Mouse (Mus musculus): ENCODE data around the gene Il20rb. TPM values are rescaled to one million over a fixed set of nuclear protein-coding genes. Genes with fewer than 3 reads are reported as not detected.

Gene Il20rb
- 1.3 and 1.4 TPM in 2 replicates for polyA plus RNA-seq (2015; fragmentation: Nextera tagmentation; extraction: Ambion mirVana)

DNA sequence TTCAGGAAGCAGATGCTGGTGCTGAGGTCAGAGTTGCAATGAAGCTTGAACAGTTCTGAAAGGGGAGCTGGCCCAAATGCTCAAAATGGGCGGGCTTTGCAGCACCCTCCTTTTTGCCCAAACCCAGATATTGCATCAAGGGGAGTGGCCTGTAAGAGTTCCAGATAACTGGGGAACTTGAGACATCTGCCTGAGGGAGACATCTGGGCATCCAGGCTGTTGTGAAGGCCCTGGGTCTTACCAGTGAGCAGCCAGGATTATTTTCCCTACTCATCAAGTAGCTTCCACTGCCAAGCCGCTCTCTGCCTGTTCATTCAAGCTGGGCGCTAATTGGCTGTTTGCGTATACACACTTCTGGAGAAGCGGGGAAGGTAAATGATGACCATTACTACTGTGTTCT is at the start of gene Il20rb:
Gene Il20rb (minus strand): TSS at position 358 of the 400 bp plus-strand sequence.
- Histone ChIP-seq H3K4me3 (no peak within 1 kb of the TSS), H3K4me2 (no peak within 1 kb of the TSS), H3K4me1 (peaks cover 22% of the 10 kb centered on the region), H3K27me3 (no peaks in the 10 kb centered on the region), H3K36me3 (no peaks in the 10 kb centered on the region), H3K9me3 (no peaks in the 10 kb centered on the region), H3K9ac (no peak within 1 kb of the TSS), H3K27ac (no peak within 1 kb of the TSS)
- no peak for ATAC-seq (ENCODE audit: insufficient number of reproducible peaks, insufficient read depth, low FRiP score, low TSS enrichment, low read depth)
- 79% methylated on average over 5 of the region's 5 CpGs for whole genome bisulfite sequencing

DNA sequence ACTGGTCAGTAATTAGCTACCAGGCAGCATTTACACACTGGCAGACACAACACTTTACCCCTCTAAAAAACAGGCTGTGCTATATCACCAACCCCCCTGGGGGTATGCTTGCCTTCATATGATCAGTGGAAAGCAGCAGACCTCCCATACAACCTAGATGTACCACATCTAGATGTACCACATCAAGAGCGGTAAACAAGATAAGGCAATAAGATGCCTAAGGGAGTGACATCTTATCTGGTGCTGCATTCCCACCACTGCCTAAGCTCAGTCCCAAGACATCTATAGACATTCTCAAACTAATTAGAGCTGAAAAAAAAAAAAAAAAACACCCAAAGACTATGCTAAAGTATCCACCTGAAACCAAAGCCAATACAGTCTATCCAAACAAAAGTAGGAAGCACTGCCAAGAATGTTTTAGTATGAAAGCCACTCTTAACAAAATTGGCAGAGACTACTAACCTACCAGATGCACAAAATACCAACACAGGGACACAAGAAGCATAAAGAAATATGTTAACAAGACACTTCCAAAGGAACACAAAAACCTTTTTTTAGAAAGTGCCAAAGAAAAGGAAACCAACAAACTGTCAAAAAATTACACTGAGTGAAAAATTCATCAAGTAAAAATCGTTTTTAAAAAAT is 49.2 kb upstream of the Il20rb start:
- no peak for ATAC-seq (ENCODE audit: insufficient number of reproducible peaks, insufficient read depth, low FRiP score, low TSS enrichment, low read depth)
- Histone ChIP-seq H3K4me2 (no peak overlapping the region), H3K27ac (no peak overlapping the region), H3K4me3 (no peak overlapping the region), H3K27me3 (no peaks in the 10 kb centered on the region), H3K36me3 (no peaks in the 10 kb centered on the region), H3K9me3 (no peaks in the 10 kb centered on the region), H3K4me1 (no peaks in the 10 kb centered on the region), H3K9ac (no peak overlapping the region)
- WGBS = 90% methylated on average over 2 of the region's 2 CpGs

DNA sequence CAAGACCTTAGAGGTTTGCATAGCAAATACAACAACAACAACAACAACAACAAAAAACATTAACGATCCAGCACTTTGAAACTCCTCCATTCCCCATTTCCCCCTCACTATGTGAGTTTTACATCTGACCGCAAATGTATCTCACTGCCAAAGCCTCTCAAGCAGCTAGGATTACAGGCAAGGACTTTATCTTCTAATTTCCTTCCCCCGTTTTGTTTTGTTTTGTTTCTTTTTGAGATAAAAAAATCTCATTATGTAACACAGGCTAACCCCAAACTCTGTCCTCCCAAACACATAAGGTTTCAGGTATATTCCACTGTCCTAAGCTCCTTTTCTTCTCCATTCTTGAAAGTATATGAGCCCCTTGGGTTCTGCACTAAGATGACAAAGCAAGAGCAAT is 48.1 kb upstream of the Il20rb start:
- H3K9ac ChIP-seq = no peak overlapping the region
- no peaks in the 10 kb centered on the region for H3K9me3 ChIP-seq
- H3K36me3 ChIP-seq = no peaks in the 10 kb centered on the region
- WGBS = 86% methylated on average over 3 of the region's 3 CpGs
- H3K27me3 ChIP-seq = no peaks in the 10 kb centered on the region
- H3K4me1 ChIP-seq = no peaks in the 10 kb centered on the region
- no peak for ATAC-seq (ENCODE audit: insufficient number of reproducible peaks, insufficient read depth, low FRiP score, low TSS enrichment, low read depth)
- no peak overlapping the region for H3K4me3 ChIP-seq
- H3K27ac ChIP-seq = no peak overlapping the region
- no peak overlapping the region for H3K4me2 ChIP-seq

DNA sequence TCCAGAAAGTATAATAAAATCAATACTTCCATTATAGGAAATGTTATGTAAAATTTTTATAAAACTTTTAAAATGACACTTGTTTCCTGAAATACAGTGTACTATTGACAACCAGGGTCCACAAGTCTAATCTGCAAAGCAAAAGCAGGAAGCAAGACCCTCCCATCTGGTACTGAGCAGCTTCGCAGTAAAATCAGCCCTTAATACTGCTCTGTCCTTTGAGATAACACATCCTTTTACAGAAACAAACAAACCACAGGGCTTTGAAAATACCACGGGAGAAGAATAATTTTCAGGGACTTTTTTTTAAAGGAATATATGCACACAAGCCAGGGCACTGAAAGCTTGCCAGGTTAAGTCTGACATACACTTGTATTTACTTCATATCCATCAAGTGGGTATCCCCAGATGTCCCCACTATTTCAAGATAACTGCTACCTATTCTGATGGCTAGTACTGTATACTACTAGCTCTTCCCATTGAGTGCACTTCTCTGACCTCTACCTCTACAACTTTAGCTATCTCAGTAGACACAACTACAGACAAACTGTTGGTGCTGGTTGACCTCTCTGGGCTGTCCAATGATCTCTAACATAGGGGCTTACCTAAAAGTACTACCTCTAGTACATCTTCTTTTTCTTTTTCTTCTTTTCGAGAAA is 46.4 kb upstream of the Il20rb start:
- Histone ChIP-seq H3K27me3 (no peaks in the 10 kb centered on the region), H3K36me3 (peaks cover 7% of the 10 kb centered on the region; the same call in 1 of the 2 replicates), H3K4me2 (no peak overlapping the region), H3K9ac (no peak overlapping the region), H3K27ac (no peak overlapping the region), H3K9me3 (0 out of 2 replicates have a peak, but pooled peaks cover 4% of the 10 kb centered on the region), H3K4me1 (no peaks in the 10 kb centered on the region), H3K4me3 (no peak overlapping the region)
- ATAC-seq (ENCODE audit: insufficient number of reproducible peaks, insufficient read depth, low FRiP score, low TSS enrichment, low read depth) = no peak
- 74% methylated on average over 3 of the region's 3 CpGs for WGBS

DNA sequence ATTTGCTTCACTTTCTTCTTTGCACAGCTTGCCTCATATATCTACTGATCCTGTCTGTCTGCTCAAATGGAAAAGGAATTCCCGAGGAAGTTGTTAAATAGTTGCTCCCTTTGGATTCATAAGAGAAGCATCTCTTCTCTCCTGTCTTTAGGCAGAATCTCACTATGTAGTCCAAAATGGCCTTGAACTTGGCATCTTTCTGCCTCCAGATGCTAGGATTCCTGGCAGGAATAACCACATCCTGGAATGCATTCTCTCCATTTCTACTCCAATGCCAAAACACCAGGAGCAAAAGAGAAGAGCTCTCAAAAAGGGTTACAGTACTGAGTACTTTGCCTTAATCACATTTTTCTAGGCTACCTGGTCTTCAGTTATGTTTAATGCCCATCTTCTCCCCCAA is 44.7 kb upstream of the Il20rb start:
- no peak overlapping the region for H3K9ac ChIP-seq
- no peak overlapping the region for H3K4me2 ChIP-seq
- no peaks in the 10 kb centered on the region for H3K27me3 ChIP-seq
- peaks cover 7% of the 10 kb centered on the region; the same call in 1 of the 2 replicates for H3K36me3 ChIP-seq
- no peak overlapping the region for H3K27ac ChIP-seq
- H3K9me3 ChIP-seq = 0 out of 2 replicates have a peak, but pooled peaks cover 4% of the 10 kb centered on the region
- H3K4me1 ChIP-seq = no peaks in the 10 kb centered on the region
- ATAC-seq (ENCODE audit: insufficient number of reproducible peaks, insufficient read depth, low FRiP score, low TSS enrichment, low read depth) = no peak
- WGBS = 73% methylated on average over 1 of the region's 1 CpGs
- H3K4me3 ChIP-seq = no peak overlapping the region

DNA sequence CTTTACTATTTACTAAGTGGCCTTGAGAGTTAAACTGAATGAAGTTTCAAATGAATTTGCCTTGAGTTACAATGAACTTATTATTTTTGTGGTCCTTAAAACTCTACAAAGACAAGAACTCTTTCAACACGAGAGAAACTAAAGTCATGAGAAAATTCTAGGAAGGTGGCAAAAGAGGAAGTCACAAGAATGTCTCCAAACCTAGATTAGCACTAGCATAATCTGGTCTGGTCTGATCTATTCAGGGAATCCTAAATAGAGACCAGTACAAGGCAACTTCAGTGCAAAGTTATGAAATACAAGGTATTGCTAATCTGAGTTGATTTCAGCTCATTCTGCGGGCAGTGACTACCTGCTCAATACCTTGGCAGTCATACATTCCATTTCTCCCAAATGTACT is 38.6 kb upstream of the Il20rb start:
- WGBS = 96% methylated on average over 2 of the region's 2 CpGs
- no peak overlapping the region for H3K27ac ChIP-seq

DNA sequence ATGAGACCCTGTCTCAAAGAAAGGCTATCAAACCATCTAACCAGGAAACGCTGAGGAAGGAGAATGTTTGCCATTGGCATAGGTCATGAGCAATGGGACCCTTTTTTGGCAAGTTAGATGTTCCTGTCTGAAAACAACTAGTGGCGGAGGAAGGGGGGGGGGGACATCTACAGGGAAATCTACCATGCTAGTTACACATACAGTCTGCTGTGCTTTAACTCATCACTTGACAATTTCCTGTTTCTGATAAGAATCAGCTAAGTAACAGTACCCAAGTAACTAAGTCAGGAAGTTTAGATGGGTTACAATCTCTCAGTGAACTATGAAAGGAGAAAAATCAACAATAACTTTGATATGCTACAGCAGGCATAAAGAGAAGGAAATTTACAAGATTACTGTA is 35.4 kb upstream of the Il20rb start:
- WGBS = 66% methylated on average over 2 of the region's 2 CpGs
- ATAC-seq (ENCODE audit: insufficient number of reproducible peaks, insufficient read depth, low FRiP score, low TSS enrichment, low read depth) = no peak
- no peak overlapping the region for H3K27ac ChIP-seq
- no peak overlapping the region for H3K9ac ChIP-seq
- no peaks in the 10 kb centered on the region for H3K36me3 ChIP-seq
- H3K4me2 ChIP-seq = no peak overlapping the region
- no peaks in the 10 kb centered on the region for H3K4me1 ChIP-seq
- H3K27me3 ChIP-seq = no peaks in the 10 kb centered on the region
- H3K9me3 ChIP-seq = no peaks in the 10 kb centered on the region
- no peak overlapping the region for H3K4me3 ChIP-seq

More for the DNA sequence above, 38.6 kb upstream of the Il20rb start:
- Histone ChIP-seq H3K36me3 (peaks cover 7% of the 10 kb centered on the region; the same call in 1 of the 2 replicates), H3K4me3 (no peak overlapping the region), H3K4me1 (no peaks in the 10 kb centered on the region), H3K4me2 (no peak overlapping the region), H3K27me3 (no peaks in the 10 kb centered on the region), H3K9me3 (0 out of 2 replicates have a peak, but pooled peaks cover 4% of the 10 kb centered on the region), H3K9ac (no peak overlapping the region)
- ATAC-seq (ENCODE audit: insufficient number of reproducible peaks, insufficient read depth, low FRiP score, low TSS enrichment, low read depth) = no peak

DNA sequence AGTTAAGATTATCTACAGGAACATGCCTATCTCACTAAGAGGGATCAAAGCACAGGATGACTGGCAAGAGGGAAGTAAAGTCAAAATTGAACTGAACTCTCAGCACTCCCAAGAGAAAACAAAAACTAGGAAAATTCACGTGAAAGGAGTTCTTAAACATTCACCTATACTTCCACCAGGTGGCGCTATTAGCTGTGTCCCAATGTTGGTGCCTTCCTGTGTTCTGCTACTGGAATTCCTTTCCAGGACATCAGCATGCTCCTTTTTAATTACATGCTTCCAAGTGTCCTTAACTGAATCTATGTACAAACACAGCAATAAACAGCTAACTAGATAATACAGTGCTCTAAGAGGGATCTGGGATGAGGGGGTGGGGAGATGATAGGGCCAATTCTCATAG is 34.0 kb upstream of the Il20rb start:
- H3K9me3 ChIP-seq = no peaks in the 10 kb centered on the region
- 2% methylated on average over 2 of the region's 2 CpGs for WGBS
- no peaks in the 10 kb centered on the region for H3K4me1 ChIP-seq
- H3K36me3 ChIP-seq = no peaks in the 10 kb centered on the region
- no peaks in the 10 kb centered on the region for H3K27me3 ChIP-seq
- no peak overlapping the region for H3K9ac ChIP-seq
- ATAC-seq (ENCODE audit: insufficient number of reproducible peaks, insufficient read depth, low FRiP score, low TSS enrichment, low read depth) = no peak
- no peak overlapping the region for H3K4me2 ChIP-seq
- no peak overlapping the region for H3K4me3 ChIP-seq
- H3K27ac ChIP-seq = no peak overlapping the region

DNA sequence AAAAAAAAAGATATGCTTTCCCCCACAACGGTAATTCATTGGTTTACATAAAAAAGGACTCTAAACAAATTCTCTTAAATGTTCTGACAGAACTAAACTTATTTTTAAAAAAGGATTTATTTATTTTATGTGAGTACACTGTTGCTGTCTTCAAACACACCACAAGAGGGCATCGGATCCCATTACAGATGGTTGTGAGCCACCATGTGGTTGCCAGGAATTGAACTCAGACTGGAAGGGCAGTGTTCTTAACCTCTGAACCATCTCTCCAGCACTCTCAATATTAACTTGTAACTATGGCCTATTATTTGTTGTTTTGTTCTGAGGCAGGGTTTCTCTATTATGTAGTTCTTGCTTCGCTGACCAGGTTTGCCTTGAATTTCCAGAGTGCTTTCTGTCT is 33.4 kb upstream of the Il20rb start:
- WGBS = 95% methylated on average over 3 of the region's 3 CpGs
- Histone ChIP-seq H3K27ac (no peak overlapping the region), H3K4me2 (no peak overlapping the region), H3K9ac (no peak overlapping the region), H3K9me3 (no peaks in the 10 kb centered on the region), H3K27me3 (no peaks in the 10 kb centered on the region), H3K4me3 (no peak overlapping the region), H3K36me3 (no peaks in the 10 kb centered on the region), H3K4me1 (no peaks in the 10 kb centered on the region)
- ATAC-seq (ENCODE audit: insufficient number of reproducible peaks, insufficient read depth, low FRiP score, low TSS enrichment, low read depth) = no peak

DNA sequence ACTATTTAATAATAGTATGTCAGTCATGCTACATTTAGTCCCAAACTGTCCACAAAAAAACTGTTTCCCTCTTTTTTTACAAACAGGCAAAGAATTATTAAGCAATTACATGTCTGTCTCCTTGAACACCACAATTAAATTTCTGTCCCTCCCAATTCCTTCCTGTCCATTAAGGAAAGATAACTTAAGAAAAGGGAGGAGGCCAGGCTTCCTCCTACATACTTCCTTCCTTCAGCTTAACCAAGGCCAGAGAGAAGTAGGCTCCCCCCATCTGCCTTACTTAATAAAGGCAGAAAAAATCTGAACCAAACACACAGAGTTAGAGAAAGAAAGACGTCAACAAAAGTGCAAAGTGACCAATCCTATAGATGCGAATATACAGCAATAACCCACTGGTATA is 21.0 kb upstream of the Il20rb start:
- WGBS = 90% methylated on average over 2 of the region's 2 CpGs
- Histone ChIP-seq H3K4me2 (no peak overlapping the region), H3K36me3 (no peaks in the 10 kb centered on the region; the same call in 1 of the 2 replicates), H3K9ac (no peak overlapping the region), H3K4me1 (peaks cover 6% of the 10 kb centered on the region), H3K4me3 (no peak overlapping the region), H3K27ac (no peak overlapping the region), H3K27me3 (no peaks in the 10 kb centered on the region), H3K9me3 (no peaks in the 10 kb centered on the region)
- no peak for ATAC-seq (ENCODE audit: insufficient number of reproducible peaks, insufficient read depth, low FRiP score, low TSS enrichment, low read depth)

DNA sequence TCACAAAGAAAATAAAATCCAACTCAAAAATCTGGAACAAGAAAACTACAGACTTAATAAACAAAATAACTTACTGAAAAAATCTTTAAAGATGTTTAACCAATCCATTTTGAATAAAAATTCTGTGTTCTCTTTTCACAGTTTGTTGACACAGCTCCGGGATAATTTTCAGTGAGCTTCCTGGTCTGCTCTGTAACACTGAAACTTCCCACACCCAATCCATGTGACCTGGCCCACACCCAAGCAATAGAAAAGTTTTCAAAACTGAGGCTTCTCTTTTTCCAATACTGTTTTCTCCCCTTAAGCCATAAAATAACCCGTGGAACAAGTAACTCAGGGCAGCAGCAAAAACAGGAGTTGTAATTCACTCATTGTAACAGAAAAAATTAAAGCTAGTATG is 20.1 kb upstream of the Il20rb start:
- no peak for ATAC-seq (ENCODE audit: insufficient number of reproducible peaks, insufficient read depth, low FRiP score, low TSS enrichment, low read depth)
- no peak overlapping the region for H3K9ac ChIP-seq
- no peak overlapping the region for H3K4me3 ChIP-seq
- H3K36me3 ChIP-seq = peaks cover 2% of the 10 kb centered on the region; the same call in 1 of the 2 replicates
- no peak overlapping the region for H3K4me2 ChIP-seq
- peaks cover 6% of the 10 kb centered on the region for H3K4me1 ChIP-seq
- H3K27ac ChIP-seq = no peak overlapping the region
- WGBS = 41% methylated on average over 2 of the region's 2 CpGs
- no peaks in the 10 kb centered on the region for H3K9me3 ChIP-seq
- H3K27me3 ChIP-seq = no peaks in the 10 kb centered on the region

DNA sequence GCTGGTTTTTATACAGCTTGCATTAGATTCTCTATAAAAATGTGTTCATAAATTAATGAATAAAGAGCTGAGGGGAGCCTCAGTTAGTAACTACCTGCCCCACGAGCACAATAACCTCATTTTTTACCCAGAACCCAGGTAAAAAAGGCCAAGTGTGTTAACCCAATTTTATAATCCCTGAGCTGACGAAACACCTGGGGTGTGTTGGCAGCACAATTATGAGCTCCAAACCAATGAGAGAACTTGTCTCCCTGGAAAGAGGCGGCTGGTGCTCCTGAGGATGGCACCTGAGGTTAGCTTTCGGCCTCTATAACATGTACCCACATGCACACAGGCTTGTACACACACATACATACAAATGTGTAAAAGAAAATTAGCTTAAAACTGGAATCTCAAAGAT is 18.9 kb upstream of the Il20rb start:
- ATAC-seq (ENCODE audit: insufficient number of reproducible peaks, insufficient read depth, low FRiP score, low TSS enrichment, low read depth) = no peak
- 84% methylated on average over 4 of the region's 4 CpGs for WGBS
- no peak overlapping the region for H3K4me3 ChIP-seq

More for the DNA sequence above, 18.9 kb upstream of the Il20rb start:
- no peak overlapping the region for H3K27ac ChIP-seq
- H3K4me2 ChIP-seq = no peak overlapping the region
- peaks cover 6% of the 10 kb centered on the region; the same call in 1 of the 2 replicates for H3K36me3 ChIP-seq
- no peak overlapping the region for H3K9ac ChIP-seq
- H3K4me1 ChIP-seq = no peaks in the 10 kb centered on the region
- H3K9me3 ChIP-seq = no peaks in the 10 kb centered on the region
- no peaks in the 10 kb centered on the region for H3K27me3 ChIP-seq
